Mouse (Mus musculus): ENCODE data around the gene Glyctk.

GRCm38 (mm10) chr9:106192998-106193397, 35.1 kb upstream of the Glyctk start:
- TF ChIP-seq POLR2A (IDR thresholded peaks at IDR 0.05; ENCODE audit: borderline replicate concordance, insufficient read depth, low read length), result no peak
- no peak for TF ChIP-seq CTCF (IDR thresholded peaks at IDR 0.05; ENCODE audit: borderline replicate concordance, insufficient read depth, low read depth, low read length)

Measured in cerebellum, adult 2 months (tissue).